Mouse (Mus musculus) cerebellum, adult 2 months (tissue): Measurements from ENCODE around the gene Borcs6.

Experiments used
- CTCF ChIP-seq: fragments of 200-500 bp; IDR thresholded peaks from 2 replicates; pipeline ENCODE4 v1.5.1; 2011; ENCODE audit warnings: low read depth, mild to moderate bottlenecking, control low read depth, low read length, moderate library complexity, borderline replicate concordance; ENCODE audit not compliant: insufficient read depth
- POLR2A ChIP-seq: fragments of 200-500 bp; IDR thresholded peaks from 2 replicates; pipeline ENCODE4 v1.6.1; 2011; ENCODE audit warnings: low read length, control low read depth, borderline replicate concordance; ENCODE audit not compliant: insufficient read depth

DNA sequence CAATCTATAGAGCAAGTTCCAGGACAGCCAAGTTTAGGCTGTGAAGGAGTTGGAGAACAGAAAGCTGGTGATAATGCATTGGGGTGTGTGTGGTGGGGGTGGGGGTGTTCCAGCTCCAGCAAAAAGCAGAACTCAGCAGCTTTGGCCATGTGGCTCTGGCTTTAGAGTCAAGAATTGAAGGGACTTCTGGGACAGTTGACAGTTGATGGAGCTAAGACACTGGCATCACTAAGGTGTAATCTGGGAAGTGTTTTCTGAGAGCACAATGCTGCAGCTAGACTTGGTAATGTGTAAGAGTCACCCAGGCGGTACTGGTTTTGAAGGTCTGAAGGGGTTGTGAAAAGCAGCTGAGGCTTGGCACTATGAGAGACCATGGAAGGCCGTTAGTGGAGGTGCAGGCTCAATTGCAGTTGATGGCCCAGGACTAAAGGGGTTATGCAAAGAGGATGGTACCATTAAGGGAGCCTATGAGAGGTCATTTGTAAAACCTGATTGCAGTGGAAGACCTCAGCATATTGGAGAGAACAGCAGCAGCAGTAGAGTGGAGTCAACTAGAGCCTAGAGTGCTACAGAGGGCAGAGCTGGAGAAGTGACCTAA lies 6.6 kb upstream of the Borcs6 start:
- TF ChIP-seq CTCF (no peak), POLR2A (no peak)
